Mouse (Mus musculus): ENCODE data around the gene Faap100.
"Not testable (repeated sequence)": the region's sequence is repeated elsewhere in the genome, so short reads cannot be mapped to it uniquely, and the experiment has no call there.

Faap100 gene

GRCm38 (mm10) chr11:120378611-120379540 lies at the start of gene Faap100:
Faap100 (minus strand) TSS chr11:120378764.
- in situ Hi-C loops (cut with MseI, MboI), result no loop called here

GRCm38 (mm10) chr11:120426727-120427126 lies 48.2 kb upstream of the Faap100 start:
- in situ Hi-C loops (cut with MseI, MboI), result no loop called here

GRCm38 (mm10) chr11:120423569-120424295 lies 45.2 kb upstream of the Faap100 start:
- in situ Hi-C loops (cut with MseI, MboI), result no loop called here

GRCm38 (mm10) chr11:120422651-120423568 lies 44.3 kb upstream of the Faap100 start:
- in situ Hi-C loops (cut with MseI, MboI), result no loop called here

- in situ Hi-C loops (cut with MseI, MboI), result no loop called here
Measured at GRCm38 (mm10) chr11:120418592-120418991, 40.0 kb upstream of the Faap100 start.

GRCm38 (mm10) chr11:120417852-120418251 lies 39.3 kb upstream of the Faap100 start:
- in situ Hi-C loops (cut with MseI, MboI), result no loop called here

GRCm38 (mm10) chr11:120413621-120414020 lies 35.1 kb upstream of the Faap100 start:
- in situ Hi-C loops (cut with MseI, MboI), result not testable (repeated sequence)

GRCm38 (mm10) chr11:120406445-120406844 lies 27.9 kb upstream of the Faap100 start:
- in situ Hi-C loops (cut with MseI, MboI), result no loop called here

- in situ Hi-C loops (cut with MseI, MboI), result no loop called here
Measured at GRCm38 (mm10) chr11:120405867-120406266, 27.3 kb upstream of the Faap100 start.

- in situ Hi-C loops (cut with MseI, MboI), result no loop called here
Measured at GRCm38 (mm10) chr11:120404814-120405213, 26.2 kb upstream of the Faap100 start.

- in situ Hi-C loops (cut with MseI, MboI), result no loop called here
Measured at GRCm38 (mm10) chr11:120399319-120399718, 20.8 kb upstream of the Faap100 start.

- in situ Hi-C loops (cut with MseI, MboI), result no loop called here
Measured at GRCm38 (mm10) chr11:120397602-120398001, 19.0 kb upstream of the Faap100 start.

GRCm38 (mm10) chr11:120395661-120396060 lies 17.1 kb upstream of the Faap100 start:
- in situ Hi-C loops (cut with MseI, MboI), result no loop called here

GRCm38 (mm10) chr11:120388580-120388979 lies 10.0 kb upstream of the Faap100 start:
- in situ Hi-C loops (cut with MseI, MboI), result no loop called here

- in situ Hi-C loops (cut with MseI, MboI), result no loop called here
Measured at GRCm38 (mm10) chr11:120387157-120387556, 8.6 kb upstream of the Faap100 start.

- in situ Hi-C loops (cut with MseI, MboI), result no loop called here
Measured at GRCm38 (mm10) chr11:120386632-120387031, 8.1 kb upstream of the Faap100 start.

GRCm38 (mm10) chr11:120382509-120382908 lies 3.9 kb upstream of the Faap100 start:
- in situ Hi-C loops (cut with MseI, MboI), result no loop called here

- in situ Hi-C loops (cut with MseI, MboI), result no loop called here
Measured at GRCm38 (mm10) chr11:120381157-120381556, 2.6 kb upstream of the Faap100 start.

- in situ Hi-C loops (cut with MseI, MboI), result no loop called here
Measured at GRCm38 (mm10) chr11:120380271-120380670, 1.7 kb upstream of the Faap100 start.

- in situ Hi-C loops (cut with MseI, MboI), result no loop called here
Measured at GRCm38 (mm10) chr11:120378031-120378610, 443 bp downstream of the Faap100 start.

GRCm38 (mm10) chr11:120377337-120377736 lies 1.2 kb downstream of the Faap100 start:
- in situ Hi-C loops (cut with MseI, MboI), result no loop called here

Measured in mouse trophoblast stem cell (cell line).